Mouse (Mus musculus) stomach, postnatal 0 days (tissue): ENCODE data around the gene Tbc1d5. TPM values are rescaled to one million over a fixed set of nuclear protein-coding genes. Genes with fewer than 3 reads are reported as not detected.

Source experiments
- ATAC-seq: fragments of 200-750 bp; cut with Nextera tagmentation; 2 replicates; pipeline ENCODE4 v1.8.0; 2017; ENCODE audit not compliant: low FRiP score, low TSS enrichment
- DNase-seq: peaks from one replicate; pipeline ENCODE4 v3.0.0-alpha.2; 2016; ENCODE audit warnings: low spot score
- H3K27ac ChIP-seq: fragments of 300-500 bp; sonication (generic); replicated peaks from 2 replicates; pipeline ENCODE4 v1.5.1; 2014; ENCODE audit warnings: mild to moderate bottlenecking, control low read depth
- H3K27me3 ChIP-seq: fragments of 300-500 bp; sonication (generic); 2 replicates; pipeline ENCODE4 v1.6.1; 2014; ENCODE audit warnings: low read length; ENCODE audit not compliant: control insufficient read depth, insufficient read depth
- H3K36me3 ChIP-seq: fragments of 300-500 bp; sonication (generic); 2 replicates; pipeline ENCODE4 v1.6.1; 2014; ENCODE audit warnings: low read length, mixed read lengths; ENCODE audit not compliant: control insufficient read depth, insufficient read depth
- H3K4me1 ChIP-seq: fragments of 300-500 bp; sonication (generic); replicated peaks from 2 replicates; pipeline ENCODE4 v1.6.1; 2014; ENCODE audit warnings: antibody characterized with exemption; ENCODE audit not compliant: control insufficient read depth, insufficient read depth
- H3K4me2 ChIP-seq: fragments of 300-500 bp; sonication (generic); replicated peaks from 2 replicates; pipeline ENCODE4 v1.6.1; 2014; ENCODE audit warnings: low read depth, mild to moderate bottlenecking, control low read depth, moderate library complexity
- H3K4me3 ChIP-seq: fragments of 300-500 bp; sonication (generic); 2 replicates; pipeline ENCODE4 v1.5.1; 2014; ENCODE audit warnings: low read depth, low read length, control low read depth
- H3K9ac ChIP-seq: fragments of 300-500 bp; sonication (generic); 2 replicates; pipeline ENCODE4 v1.6.1; 2014; ENCODE audit warnings: mild to moderate bottlenecking, low read length, control low read depth, mixed read lengths
- H3K9me3 ChIP-seq: fragments of 300-500 bp; sonication (generic); 2 replicates; pipeline ENCODE4 v1.6.1; 2016; ENCODE audit warnings: low read length; ENCODE audit not compliant: control insufficient read depth
- CTCF ChIP-seq: IDR thresholded peaks from 2 replicates; pipeline ENCODE4 v1.5.1; 2016; ENCODE audit warnings: antibody characterized with exemption, low read depth, mild to moderate bottlenecking, moderate library complexity
- EP300 ChIP-seq: optimal IDR thresholded peaks from 2 replicates; pipeline ENCODE3; 2016; ENCODE audit warnings: antibody characterized with exemption
- WGBS: fragments of 180-500 bp; shearing (Covaris S2); extraction: QIAGEN DNeasy Blood & Tissue Kit; methylation state at CpG from one replicate; pipeline ENCODE4 v1.1.7; 2014; 5-methylcytosine and 5-hydroxymethylcytosine counted together
- polyA plus RNA-seq: library from polyadenylated mRNA; unstranded; fragments of >200 nt; fragmentation: Nextera tagmentation; extraction: Ambion mirVana; gene quantifications from 2 replicates; pipeline ENCODE4 v1.2.1, GENCODE M21; 2015

Tbc1d5 gene
- polyA plus RNA-seq, 1 experiment from 2014 or later = 2.8 TPM

DNA sequence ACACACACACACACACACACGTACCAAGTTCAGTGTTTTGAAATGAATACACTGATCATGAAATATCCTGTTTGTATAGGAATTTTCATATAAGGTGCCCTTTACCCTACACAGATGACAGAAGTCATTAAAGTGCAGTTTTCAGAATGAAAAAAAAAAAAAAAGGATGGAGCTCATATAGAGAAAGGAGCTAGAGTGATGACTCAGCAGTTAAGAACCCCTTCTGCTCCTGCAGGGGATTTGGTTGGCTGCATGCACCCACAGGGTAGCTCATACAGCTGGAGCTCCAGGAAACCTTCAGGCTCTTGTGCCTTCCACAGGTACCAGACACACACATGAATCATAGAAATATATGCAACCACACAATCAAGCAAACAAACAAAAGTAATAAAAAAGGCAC, 213.0 kb downstream of the Tbc1d5 start:
- no peak overlapping the region for H3K4me2 ChIP-seq
- H3K4me3 ChIP-seq = no peak overlapping the region
- no peak for DNase-seq
- no peak overlapping the region for H3K9ac ChIP-seq
- no peak for ATAC-seq
- H3K36me3 ChIP-seq = no peaks in the 10 kb centered on the region; the same call in 1 of the 2 replicates
- no peak for TF ChIP-seq CTCF
- no peak for TF ChIP-seq EP300
- no peaks in the 10 kb centered on the region for H3K27me3 ChIP-seq
- no peak overlapping the region for H3K27ac ChIP-seq
- H3K4me1 ChIP-seq = no peaks in the 10 kb centered on the region
- H3K9me3 ChIP-seq = no peaks in the 10 kb centered on the region
- WGBS = 92% methylated on average over 1 of the region's 1 CpGs

DNA sequence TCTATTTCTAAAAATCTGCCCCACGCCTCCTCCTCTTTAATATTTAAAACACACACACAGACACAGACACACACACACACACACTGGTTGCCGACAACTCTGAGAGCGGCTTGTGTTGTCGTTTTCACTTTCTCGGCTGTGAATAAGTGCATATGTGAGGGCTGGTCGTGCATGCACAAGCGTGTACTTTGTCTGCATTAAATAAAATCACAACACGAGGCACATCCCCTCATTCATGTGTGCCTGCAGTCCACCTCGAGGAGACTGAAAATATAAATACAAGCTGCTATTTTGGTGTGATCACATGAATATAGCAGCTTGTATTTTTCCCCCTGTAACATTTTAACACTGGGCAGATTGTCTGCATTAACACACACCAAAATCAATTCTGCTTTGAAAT, 224.8 kb downstream of the Tbc1d5 start:
- Histone ChIP-seq H3K36me3 (no peaks in the 10 kb centered on the region), H3K27ac (no peak overlapping the region), H3K9ac (no peak overlapping the region), H3K4me2 (no peak overlapping the region), H3K4me3 (no peak overlapping the region), H3K27me3 (no peaks in the 10 kb centered on the region), H3K9me3 (no peaks in the 10 kb centered on the region), H3K4me1 (no peaks in the 10 kb centered on the region)
- WGBS = 87% methylated on average over 9 of the region's 9 CpGs
- TF ChIP-seq CTCF = no peak
- no peak for TF ChIP-seq EP300
- ATAC-seq (no peak), DNase-seq (no peak)

DNA sequence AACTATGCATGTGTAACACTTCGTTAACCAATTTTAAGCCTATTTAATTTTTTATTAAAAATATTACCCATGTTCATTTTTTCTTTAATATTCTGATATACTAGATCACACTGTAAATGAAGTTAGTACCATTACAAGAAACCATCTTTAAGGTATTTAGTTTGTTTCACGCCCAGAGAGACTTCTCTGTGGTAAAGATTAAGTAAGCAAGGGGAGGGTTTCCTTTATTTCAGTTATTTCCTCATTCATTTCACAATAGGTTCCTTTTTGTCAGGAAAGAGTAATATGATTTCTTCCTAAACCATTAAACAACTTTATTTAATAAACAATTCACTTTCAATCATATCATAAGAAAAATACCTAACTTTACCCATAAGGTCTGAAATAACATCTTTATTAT, 256.8 kb downstream of the Tbc1d5 start:
- DNase-seq (no peak), ATAC-seq (no peak)
- Histone ChIP-seq H3K9me3 (no peaks in the 10 kb centered on the region), H3K27me3 (no peaks in the 10 kb centered on the region), H3K27ac (no peak overlapping the region), H3K36me3 (peaks cover 4% of the 10 kb centered on the region; the same call in 1 of the 2 replicates), H3K4me3 (no peak overlapping the region), H3K4me2 (no peak overlapping the region), H3K9ac (no peak overlapping the region), H3K4me1 (no peaks in the 10 kb centered on the region)
- WGBS = 88% methylated on average over 2 of the region's 2 CpGs
- TF ChIP-seq CTCF = no peak
- no peak for TF ChIP-seq EP300

- no peaks in the 10 kb centered on the region for H3K36me3 ChIP-seq
- H3K9ac ChIP-seq = no peak overlapping the region
- TF ChIP-seq EP300 (no peak), CTCF (no peak)
- H3K4me1 ChIP-seq = no peaks in the 10 kb centered on the region
- DNase-seq (no peak), ATAC-seq (no peak)
- H3K4me2 ChIP-seq = no peak overlapping the region
- WGBS = 95% methylated on average over 2 of the region's 2 CpGs
- no peaks in the 10 kb centered on the region for H3K9me3 ChIP-seq
- no peak overlapping the region for H3K27ac ChIP-seq
- H3K27me3 ChIP-seq = no peaks in the 10 kb centered on the region
- H3K4me3 ChIP-seq = no peak overlapping the region
These were observed 263.9 kb downstream of the Tbc1d5 start for GRCm38 (mm10) chr17:50915216-50915615.

GRCm38 (mm10) chr17:50908568-50909335, 270.4 kb downstream of the Tbc1d5 start:
- no peaks in the 10 kb centered on the region for H3K36me3 ChIP-seq
- DNase-seq (no peak), ATAC-seq (no peak)
- no peak overlapping the region for H3K4me2 ChIP-seq
- H3K4me1 ChIP-seq = no peaks in the 10 kb centered on the region
- H3K27me3 ChIP-seq = no peaks in the 10 kb centered on the region
- 68% methylated on average over 6 of the region's 6 CpGs for WGBS
- H3K9me3 ChIP-seq = no peaks in the 10 kb centered on the region
- no peak overlapping the region for H3K4me3 ChIP-seq
- H3K27ac ChIP-seq = no peak overlapping the region
- no peak overlapping the region for H3K9ac ChIP-seq
- TF ChIP-seq CTCF (no peak), EP300 (no peak)

DNA sequence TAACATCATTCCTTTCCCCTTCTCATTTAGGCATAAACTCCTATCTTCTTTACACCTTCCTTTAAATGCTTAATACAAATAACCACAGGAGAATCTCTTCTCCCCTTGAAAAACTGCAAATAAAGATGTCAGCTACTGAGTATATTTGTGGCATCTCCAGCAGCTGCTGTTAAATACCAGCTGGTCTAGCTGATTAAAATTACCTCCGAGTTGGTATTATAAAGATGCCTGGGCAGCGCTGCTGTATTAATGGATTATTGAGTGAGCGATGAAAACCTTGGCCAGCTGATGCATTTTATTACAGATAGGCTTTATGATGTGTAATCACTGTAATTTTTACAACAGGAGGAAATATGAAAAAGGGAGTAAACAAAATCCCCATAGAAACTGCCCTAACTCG, 271.0 kb downstream of the Tbc1d5 start:
- no peaks in the 10 kb centered on the region for H3K27me3 ChIP-seq
- 79% methylated on average over 4 of the region's 4 CpGs for WGBS
- no peak overlapping the region for H3K4me3 ChIP-seq
- H3K36me3 ChIP-seq = no peaks in the 10 kb centered on the region
- no peak for DNase-seq
- H3K4me2 ChIP-seq = no peak overlapping the region
- no peak for TF ChIP-seq EP300
- no peak for TF ChIP-seq CTCF
- H3K27ac ChIP-seq = no peak overlapping the region
- ATAC-seq = no peak
- H3K9ac ChIP-seq = no peak overlapping the region
- H3K4me1 ChIP-seq = no peaks in the 10 kb centered on the region
- H3K9me3 ChIP-seq = no peaks in the 10 kb centered on the region
